Mouse (Mus musculus) embryonic stem cell, embryonic (primary cell): ENCODE data around the gene Zfp382.

Experiments used
- CTCF ChIA-PET, 4 experiments: fragments of 300-600 bp in 2 of 4; fragments of 350-600 bp in 2 of 4; sonication (Branson Sonifier 250); formaldehyde crosslinking; loops; one replicate each; lab custom pipeline; 2022; ENCODE audit warnings: inconsistent platforms in 2 of 4; lab: Charles Lee
- POLR2A ChIA-PET, 4 experiments: fragments of 300-600 bp in 2 of 4; fragments of 350-600 bp in 2 of 4; sonication (Branson Sonifier 250); formaldehyde crosslinking; loops; one replicate each; lab custom pipeline; 2022; ENCODE audit warnings: antibody characterized with exemption in 4 of 4, inconsistent platforms in 1 of 4; lab: Charles Lee

The Zfp382 gene

GRCm38 (mm10) chr7:30121308-30122187 lies at the start of gene Zfp382:
Zfp382 (plus strand) TSS chr7:30121942.
- ChIA-PET CTCF (interaction anchor here in 1 of 4 experiments (1.2 to 1.6 kb wide), 2 partner anchors 34 to 48 kb away, joined by 3 to 5 read pairs; partner anchors contain the start of gene Zfp146), POLR2A (interaction anchor here in 2 of 4 experiments (1.0 to 1.6 kb wide), 4 partner anchors 17 to 78 kb away, joined by 3 to 4 read pairs (median 3); partner anchors contain the start of genes Capns1 (in 1 of the 2) and Zfp260 (in 1 of the 2))

DNA sequence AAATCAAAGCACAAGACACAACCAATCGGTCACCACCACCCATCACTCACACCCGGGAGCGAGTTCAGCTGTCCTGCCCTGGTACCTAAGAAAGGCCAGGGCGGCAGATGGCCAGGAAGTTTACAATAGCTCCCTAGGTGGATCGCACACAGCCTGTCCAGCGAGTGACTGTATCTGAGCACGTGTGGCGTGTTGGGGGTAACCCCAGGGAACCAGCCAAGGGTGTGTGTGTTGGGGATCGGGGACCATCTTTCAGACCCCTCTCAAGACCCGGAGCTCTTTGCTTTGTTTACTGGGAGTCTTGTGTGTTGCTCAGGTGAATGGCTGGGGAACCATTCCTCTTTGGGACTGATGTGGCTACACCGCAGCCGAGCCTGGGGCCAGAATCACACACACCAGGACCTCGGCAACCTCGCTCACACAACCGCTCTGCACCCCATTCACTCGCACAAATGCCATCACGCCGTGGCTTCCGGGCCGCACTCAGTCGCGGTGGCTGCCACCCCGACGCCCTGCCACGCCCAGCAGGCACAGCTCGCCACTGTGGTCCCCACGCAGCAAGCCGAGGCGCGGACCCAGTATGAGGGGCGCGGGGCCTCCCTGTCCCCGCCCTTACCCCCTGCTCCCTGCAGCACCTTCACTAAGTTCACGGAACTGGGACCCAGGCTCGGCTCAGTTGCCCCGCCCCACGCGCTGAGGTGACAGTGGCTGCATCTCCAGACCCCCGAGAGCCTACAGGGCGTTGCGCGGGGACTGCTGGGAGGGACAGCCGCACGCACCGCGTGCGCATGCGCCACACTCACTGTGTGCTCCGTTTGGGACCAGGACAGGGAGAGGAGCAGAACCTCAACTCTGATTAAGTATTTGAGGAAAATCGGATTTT lies 49.4 kb upstream of the Zfp382 start, which contains the start of gene Zfp82:
Gene Zfp82, minus strand, starts transcription at position 755 of the 883 bp plus-strand sequence.
- CTCF ChIA-PET: interaction anchor here (0.5 to 1.4 kb wide), 10 partner anchors 10 to 750 kb away, joined by 3 to 7 read pairs (median 4); no protein-coding TSS in a partner anchor
- POLR2A ChIA-PET: interaction anchor here in 3 of 4 experiments (0.6 to 2.7 kb wide), 29 partner anchors 9 to 847 kb away, joined by 3 to 14 read pairs (median 3); partner anchors contain the start of genes Gm26920 (in 2 of the 3), Zfp260 (in 2 of the 3), Zfp566 (in 2 of the 3) and Capns1 (in 1 of the 3)

- CTCF ChIA-PET: interaction anchor here in 2 of 4 experiments (0.6 to 0.7 kb wide), 2 partner anchors 98 to 1107 kb away, joined by 4 read pairs; no protein-coding TSS in a partner anchor
- POLR2A ChIA-PET: interaction anchor here in 3 of 4 experiments (0.7 to 3.2 kb wide), 12 partner anchors 8 to 194 kb away, joined by 3 to 20 read pairs (median 4); partner anchors contain the start of genes Zfp260 (in 2 of the 3), Zfp82 (in 2 of the 3), Thap8 (in 1 of the 3) and Wdr62 (in 1 of the 3)
These were observed 35.2 kb upstream of the Zfp382 start for GRCm38 (mm10) chr7:30086524-30086923.

DNA sequence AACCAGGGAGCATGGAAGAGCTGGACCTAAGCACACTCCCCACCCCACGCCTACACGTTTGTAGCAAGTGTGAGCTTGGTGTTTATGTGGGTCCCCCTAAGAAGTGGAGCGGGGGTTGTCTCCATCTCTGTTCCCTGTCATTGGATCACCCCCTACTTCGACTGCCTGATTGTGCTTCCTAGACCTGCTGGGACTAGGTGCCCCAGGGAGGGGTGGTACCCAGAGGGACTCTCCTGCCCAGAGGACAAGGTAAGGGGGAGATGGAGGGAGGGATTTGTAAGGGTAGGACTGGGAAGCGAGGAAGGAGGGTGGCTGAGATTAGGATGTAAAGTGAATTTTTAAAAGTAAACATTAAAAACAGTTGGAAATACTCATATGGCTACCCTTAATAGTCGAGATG lies 32.3 kb upstream of the Zfp382 start:
- CTCF ChIA-PET: interaction anchor here in 2 of 4 experiments (0.6 to 1.2 kb wide), 2 partner anchors 25 to 132 kb away, joined by 5 to 8 read pairs; no protein-coding TSS in a partner anchor
- POLR2A ChIA-PET: interaction anchor here in 3 of 4 experiments (0.6 to 2.2 kb wide), 26 partner anchors 9 to 1257 kb away, joined by 3 to 14 read pairs (median 6); partner anchors contain the start of genes Capns1 (in 2 of the 3), Cox7a1 (in 1 of the 3), Zfp146 (in 1 of the 3) and Zfp30 (in 1 of the 3)

GRCm38 (mm10) chr7:30090092-30090969 lies 31.4 kb upstream of the Zfp382 start, which contains the start of the genes Gm26920 and Zfp566:
Gm26920 (minus strand) TSS chr7:30090410.
Zfp566 (minus strand) TSS chr7:30090527.
- CTCF ChIA-PET: interaction anchor here in 1 of 4 experiments (0.6 to 1.2 kb wide), 5 partner anchors 26 to 133 kb away, joined by 3 to 5 read pairs (median 3); no protein-coding TSS in a partner anchor
- POLR2A ChIA-PET: interaction anchor here (0.5 to 2.2 kb wide), 56 partner anchors 9 to 1749 kb away, joined by 3 to 14 read pairs (median 4); partner anchors contain the start of genes Capns1 (in 2 of the 4), Wdr62 (in 2 of the 4), Cox7a1 (in 1 of the 4) and Thap8 (in 1 of the 4)

GRCm38 (mm10) chr7:30090970-30091585 lies 30.7 kb upstream of the Zfp382 start:
- ChIA-PET CTCF (interaction anchor here in 1 of 4 experiments (0.5 to 1.2 kb wide), 6 partner anchors 12 to 951 kb away, joined by 3 to 5 read pairs (median 3); no protein-coding TSS in a partner anchor), POLR2A (interaction anchor here (0.6 to 2.2 kb wide), 44 partner anchors 8 to 323 kb away, joined by 3 to 14 read pairs (median 4); partner anchors contain the start of genes Wdr62 (in 2 of the 4), Capns1 (in 1 of the 4), Thap8 (in 1 of the 4) and Zfp146 (in 1 of the 4))

- CTCF ChIA-PET: interaction anchor here in 1 of 4 experiments (0.5 kb wide), 1 partner anchor 521 kb away, joined by 4 read pairs; no protein-coding TSS in a partner anchor
These were observed 29.1 kb upstream of the Zfp382 start for GRCm38 (mm10) chr7:30092666-30093065.

GRCm38 (mm10) chr7:30093918-30094415 lies 27.8 kb upstream of the Zfp382 start:
- CTCF ChIA-PET: interaction anchor here in 1 of 4 experiments (0.5 to 1.9 kb wide), 7 partner anchors 61 to 163 kb away, joined by 3 to 7 read pairs (median 4); partner anchors contain the start of gene Capns1
- POLR2A ChIA-PET: interaction anchor here in 3 of 4 experiments (0.5 to 3.4 kb wide), 41 partner anchors 9 to 1375 kb away, joined by 3 to 20 read pairs (median 4); partner anchors contain the start of genes Thap8 (in 2 of the 3), Wdr62 (in 2 of the 3), Zfp146 (in 2 of the 3) and Zfp568 (in 2 of the 3)

More at GRCm38 (mm10) chr7:30092666-30093065, 29.1 kb upstream of the Zfp382 start:
- POLR2A ChIA-PET: interaction anchor here in 3 of 4 experiments (0.8 to 2.8 kb wide), 13 partner anchors 8 to 373 kb away, joined by 3 to 10 read pairs (median 4); partner anchors contain the start of genes Thap8 (in 1 of the 3) and Wdr62 (in 1 of the 3)

GRCm38 (mm10) chr7:30094646-30095429 lies 26.9 kb upstream of the Zfp382 start, which contains the start of gene Zfp260:
Zfp260 (plus strand) TSS chr7:30094777.
- ChIA-PET CTCF (interaction anchor here (0.5 to 1.9 kb wide), 11 partner anchors 23 to 508 kb away, joined by 3 to 7 read pairs (median 4); partner anchors contain the start of genes Capns1 (in 1 of the 4) and Zfp82 (in 1 of the 4)), POLR2A (interaction anchor here in 3 of 4 experiments (0.5 to 3.4 kb wide), 61 partner anchors 9 to 1284 kb away, joined by 3 to 20 read pairs (median 4); partner anchors contain the start of genes Zfp146 (in 2 of the 3), Zfp568 (in 2 of the 3), Cox7a1 (in 1 of the 3) and Thap8 (in 1 of the 3))

GRCm38 (mm10) chr7:30095551-30096125 lies 26.1 kb upstream of the Zfp382 start:
- ChIA-PET CTCF (interaction anchor here in 3 of 4 experiments (0.5 to 1.9 kb wide), 9 partner anchors 23 to 507 kb away, joined by 3 to 7 read pairs (median 4); partner anchors contain the start of genes Capns1 (in 1 of the 3) and Zfp82 (in 1 of the 3)), POLR2A (interaction anchor here in 3 of 4 experiments (0.5 to 3.4 kb wide), 43 partner anchors 10 to 615 kb away, joined by 3 to 20 read pairs (median 4); partner anchors contain the start of genes Zfp146 (in 2 of the 3), Zfp568 (in 2 of the 3), Cox7a1 (in 1 of the 3) and Thap8 (in 1 of the 3))

DNA sequence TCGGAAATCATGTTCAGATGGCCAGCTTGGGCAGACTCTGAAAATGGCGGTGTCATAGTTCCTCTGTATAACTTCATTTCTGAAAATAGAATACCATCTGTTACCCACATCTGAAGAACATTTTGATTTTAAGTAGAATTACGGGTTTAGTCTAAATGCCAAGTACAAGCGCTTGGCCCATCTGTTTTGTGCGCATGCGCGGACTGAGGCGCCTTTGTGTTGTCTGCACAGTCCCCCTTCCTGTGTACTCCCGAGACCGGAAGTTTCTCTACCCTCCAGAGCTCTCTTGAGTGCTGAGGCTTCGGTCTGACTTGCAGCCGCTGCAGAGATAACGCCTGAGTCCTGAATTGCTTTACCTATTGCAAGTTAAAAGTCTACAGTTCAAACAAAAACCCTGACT lies 22.4 kb upstream of the Zfp382 start:
- ChIA-PET CTCF (no interaction called here), POLR2A (interaction anchor here in 3 of 4 experiments (0.7 to 1.9 kb wide), 13 partner anchors 7 to 453 kb away, joined by 3 to 8 read pairs (median 3); partner anchors contain the start of genes Gm26920 (in 3 of the 3), Zfp566 (in 3 of the 3), Hspb6 (in 1 of the 3) and Polr2i (in 1 of the 3))

- CTCF ChIA-PET: interaction anchor here in 1 of 4 experiments (0.6 kb wide), 1 partner anchor 76 kb away, joined by 3 read pairs; no protein-coding TSS in a partner anchor
These were observed 5.7 kb upstream of the Zfp382 start for GRCm38 (mm10) chr7:30116076-30116475.

More at GRCm38 (mm10) chr7:30116076-30116475, 5.7 kb upstream of the Zfp382 start:
- POLR2A ChIA-PET: interaction anchor here in 1 of 4 experiments (0.7 kb wide), 1 partner anchor 20 kb away, joined by 4 read pairs; no protein-coding TSS in a partner anchor
